Mouse (Mus musculus) left cerebral cortex, postnatal 36 days (tissue): ENCODE measurements at regions not wholly inside any gene's neighbourhood (a gene's known extent, or its start where the extent isn't known, plus 50 kb on each side); places are given as distances from the start of the nearest gene placed in this dataset.
A peak's percentile ranks its signal among the peaks of the same experiment; 100 is the strongest.

Experiments
- DNase-seq, 2 experiments: peaks; one replicate each; pipeline ENCODE4 v3.0.0; 2021 to 2022; ENCODE audit warnings: low spot score in 2 of 2, mixed read lengths in 1 of 2
- intact Hi-C: fragments of 180-260 bp; cut with DNase I; formaldehyde crosslinking; loops from one replicate; pipeline ENCODE4 v1.15.1; 2025

DNA sequence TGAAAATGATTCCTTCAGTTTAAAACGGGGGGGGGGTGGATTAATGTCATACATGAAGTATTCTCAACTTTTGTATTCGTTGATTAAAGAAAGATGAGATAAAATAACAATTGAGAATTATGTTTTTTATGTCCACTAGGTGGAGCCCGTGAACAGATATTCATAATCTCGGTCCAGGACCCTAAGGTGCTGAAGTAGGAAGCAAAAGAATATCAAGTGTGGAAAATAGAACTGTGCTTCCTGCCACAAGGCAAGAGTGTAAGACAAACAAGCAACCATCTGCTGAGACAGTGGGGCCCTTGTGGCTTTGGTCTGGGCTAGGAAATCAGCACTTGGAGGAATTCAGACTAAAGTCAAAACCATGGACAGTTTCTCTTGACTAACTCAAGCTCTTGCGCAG, 50.9 kb upstream of the Kap start:
- intact Hi-C loops, result loop anchor here (5.0 kb wide), 2 partner anchors 483 to 498 kb away; no protein-coding TSS in a partner anchor
- no peak for DNase-seq

DNA sequence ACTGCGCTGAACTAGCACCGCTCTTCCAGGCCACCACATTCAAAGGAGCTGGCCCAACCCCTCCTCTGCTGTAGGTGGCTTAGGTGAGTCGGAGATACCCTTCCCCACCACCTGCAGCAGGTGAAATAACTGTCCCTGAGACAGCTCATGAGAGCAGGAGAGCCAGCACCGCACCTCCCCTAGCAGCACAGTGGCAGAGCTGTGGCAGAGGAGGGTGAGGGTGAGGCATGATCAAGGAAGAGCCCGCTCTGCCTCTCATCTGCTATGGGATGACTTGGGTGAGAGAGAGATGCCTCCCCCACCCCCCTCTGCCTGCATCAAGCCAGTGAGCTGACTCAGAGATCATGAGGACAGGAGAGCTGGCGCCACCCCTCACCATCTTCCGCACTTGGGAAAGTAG, 81.1 kb upstream of the Kap start:
- no peak for DNase-seq
- intact Hi-C loops, result no loop called here

DNA sequence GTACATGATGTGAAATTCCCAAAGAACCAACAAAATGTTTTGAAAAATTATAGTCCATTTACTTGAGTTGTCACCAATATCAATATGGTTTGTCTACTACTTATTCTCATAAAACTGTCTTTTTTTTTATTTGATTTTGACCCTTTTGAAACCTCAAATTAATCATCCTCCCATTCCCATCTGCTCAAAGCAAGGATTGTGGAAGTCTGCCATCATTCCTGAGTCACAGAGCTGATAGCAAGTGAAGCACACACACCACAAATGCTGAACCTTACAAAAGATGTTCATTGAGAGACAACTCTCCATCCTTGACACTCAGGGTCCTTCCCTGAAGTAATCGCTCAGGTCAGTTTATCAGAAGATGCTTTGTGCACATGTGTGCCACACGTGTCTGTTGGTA, 82.1 kb upstream of the Kap start:
- intact Hi-C loops, result no loop called here

DNA sequence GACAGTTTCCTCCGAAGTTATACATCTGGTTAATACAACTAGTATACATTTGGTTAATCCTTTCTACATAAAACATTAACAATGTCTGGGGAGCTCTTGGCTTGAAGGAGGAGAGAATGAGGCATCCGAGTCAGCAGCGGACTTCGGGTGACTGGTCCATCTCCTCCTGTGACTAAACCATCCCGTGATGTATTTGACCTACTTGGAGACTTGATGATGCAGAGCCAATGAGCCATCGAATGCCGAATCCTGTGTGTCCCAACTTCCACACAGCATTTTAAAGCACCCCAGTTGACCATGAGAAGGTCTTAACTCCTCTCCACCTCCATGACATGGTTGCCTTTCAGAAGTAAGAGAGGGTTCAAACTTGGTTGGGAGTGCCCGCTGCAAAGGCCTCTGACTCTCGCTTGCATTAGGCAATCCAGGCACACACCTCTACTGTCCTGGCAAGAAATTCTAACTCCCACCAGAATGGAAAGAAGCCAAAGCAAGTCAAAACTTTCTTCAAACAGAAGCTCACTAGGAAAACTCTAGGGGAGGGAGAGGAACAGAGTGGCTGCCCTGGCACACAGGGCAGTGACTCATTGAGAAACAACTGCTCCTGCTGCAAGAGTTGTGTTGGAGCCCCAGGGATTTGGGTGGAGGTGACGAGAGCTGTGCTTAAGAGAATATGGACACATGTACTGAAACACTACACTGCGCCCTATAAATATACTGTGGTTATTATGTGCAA, 75.4 kb upstream of the Etv6 start:
- intact Hi-C loops, result loop anchor here (1.0 to 10.0 kb wide), 3 partner anchors 77 to 655 kb away; partner anchors contain the start of gene Etv6
- DNase-seq, result no peak

More for the DNA sequence above, 82.1 kb upstream of the Kap start:
- no peak for DNase-seq

DNA sequence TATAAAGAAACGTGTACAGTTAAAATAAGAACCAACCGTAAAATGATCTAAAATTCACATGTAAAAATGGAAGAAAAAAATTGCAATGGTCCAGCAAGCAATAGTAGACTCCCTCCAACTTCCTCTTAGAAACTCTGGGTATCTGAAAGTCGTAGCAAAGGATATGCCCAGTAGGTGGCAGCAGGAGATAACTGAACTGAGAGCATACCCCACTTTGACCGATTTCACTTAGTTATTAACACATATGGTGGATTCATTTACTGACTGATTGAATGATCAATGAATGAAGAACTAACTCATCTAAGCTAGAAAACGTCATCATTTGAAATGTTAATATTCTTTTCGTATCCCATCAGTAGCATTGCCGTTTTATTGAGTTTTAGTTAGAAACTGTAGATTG, 74.8 kb upstream of the Etv6 start:
- intact Hi-C loops, result loop anchor here (1.0 to 10.0 kb wide), 3 partner anchors 77 to 654 kb away; partner anchors contain the start of gene Etv6
- peak; percentile 30 to 57 for DNase-seq

DNA sequence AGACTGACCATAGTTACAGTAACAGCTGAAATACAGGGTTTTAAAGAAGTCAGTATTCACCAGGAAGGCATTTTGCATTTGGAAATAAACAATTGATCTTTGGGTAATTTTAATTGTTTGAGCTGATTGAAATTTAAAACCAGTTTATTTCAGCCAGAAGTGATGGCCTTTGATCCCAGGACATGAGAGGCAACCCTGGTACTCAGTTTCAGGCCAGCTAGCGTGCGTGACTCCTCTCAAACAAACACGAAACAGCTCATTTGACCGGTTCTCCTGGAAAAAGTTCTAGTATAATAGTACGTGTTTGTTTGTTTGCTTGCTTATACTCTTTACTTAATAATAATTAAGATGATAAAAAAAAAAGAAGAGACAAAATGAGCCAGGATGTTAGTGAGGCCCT, 72.9 kb upstream of the Etv6 start:
- intact Hi-C loops, result loop anchor here (5.0 to 10.0 kb wide), 2 partner anchors 75 to 652 kb away; partner anchors contain the start of gene Etv6

DNA sequence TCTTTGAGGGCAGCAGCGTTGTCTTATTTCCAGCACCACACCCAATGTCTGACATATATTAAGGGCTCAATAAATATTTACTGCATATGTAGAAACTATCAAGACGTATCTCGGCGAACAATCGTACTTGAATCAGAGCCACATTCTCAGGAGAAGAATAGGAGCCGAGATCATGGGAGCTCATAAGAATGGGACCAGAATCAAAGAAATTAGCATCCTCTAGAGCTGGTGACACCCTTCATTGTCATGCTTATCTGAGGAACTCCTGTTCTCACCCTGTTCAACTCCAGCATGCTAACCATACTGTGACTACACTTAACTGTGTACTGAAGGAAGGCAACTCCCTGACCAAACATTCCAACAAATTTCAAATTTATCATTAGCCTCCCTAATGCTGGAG, 72.2 kb upstream of the Etv6 start:
- no peak for DNase-seq
- intact Hi-C loops, result loop anchor here (5.0 to 10.0 kb wide), 2 partner anchors 74 to 652 kb away; partner anchors contain the start of gene Etv6

More for the DNA sequence above, 72.9 kb upstream of the Etv6 start:
- no peak for DNase-seq

DNA sequence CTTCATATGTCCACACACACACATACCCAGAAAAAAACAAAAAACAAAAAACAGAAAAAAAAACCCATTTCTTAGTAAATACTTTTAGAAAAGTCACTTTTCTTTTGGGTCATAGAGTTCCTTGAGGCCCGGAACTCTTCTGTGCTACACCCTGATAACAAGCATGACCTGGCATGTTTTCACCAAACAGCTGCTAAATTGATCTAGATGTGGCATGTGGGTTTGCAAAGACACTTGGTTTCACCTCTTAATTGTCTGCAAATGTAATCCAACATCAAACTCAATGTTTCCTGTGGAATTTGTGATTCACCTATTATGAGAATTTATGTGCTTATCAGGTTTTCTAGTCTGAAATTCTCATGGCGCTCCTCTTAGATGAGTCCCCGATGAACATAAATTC, 68.2 kb upstream of the Etv6 start:
- DNase-seq, result no peak
- intact Hi-C loops, result loop anchor here (10.0 kb wide), 1 partner anchor 648 kb away; no protein-coding TSS in a partner anchor

DNA sequence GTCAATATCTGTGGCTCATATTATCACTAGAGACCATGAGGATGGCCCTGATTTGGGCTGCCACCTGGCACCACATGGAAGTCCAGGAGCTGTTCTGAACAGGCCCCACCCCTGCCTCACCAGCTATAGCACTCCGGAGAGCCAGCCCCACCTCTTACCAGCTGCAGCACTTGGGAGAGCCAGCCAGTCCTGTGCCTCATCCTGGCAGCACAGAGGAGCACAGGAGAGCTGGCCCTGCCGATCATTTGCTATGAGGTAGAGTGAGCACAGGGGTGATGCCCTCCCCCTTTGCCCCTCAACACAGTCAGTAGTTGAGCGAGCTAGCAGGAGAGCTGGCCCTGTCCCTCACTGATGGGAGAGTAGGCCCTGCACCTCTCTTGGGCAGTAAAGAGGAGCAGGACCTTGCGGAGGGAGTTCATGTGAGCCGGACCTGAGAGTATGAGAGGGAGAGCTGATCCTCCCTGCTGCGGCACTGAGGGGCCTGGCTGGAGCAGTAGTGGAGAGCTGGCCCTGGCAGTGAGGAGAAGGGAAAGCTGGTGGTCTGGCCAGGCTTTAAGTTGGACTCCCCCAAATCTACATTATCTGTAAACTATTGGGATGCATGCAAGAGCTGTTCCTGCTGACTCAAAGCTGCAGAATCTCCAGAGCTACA, 63.3 kb upstream of the Etv6 start:
- DNase-seq, result no peak
- intact Hi-C loops, result no loop called here

DNA sequence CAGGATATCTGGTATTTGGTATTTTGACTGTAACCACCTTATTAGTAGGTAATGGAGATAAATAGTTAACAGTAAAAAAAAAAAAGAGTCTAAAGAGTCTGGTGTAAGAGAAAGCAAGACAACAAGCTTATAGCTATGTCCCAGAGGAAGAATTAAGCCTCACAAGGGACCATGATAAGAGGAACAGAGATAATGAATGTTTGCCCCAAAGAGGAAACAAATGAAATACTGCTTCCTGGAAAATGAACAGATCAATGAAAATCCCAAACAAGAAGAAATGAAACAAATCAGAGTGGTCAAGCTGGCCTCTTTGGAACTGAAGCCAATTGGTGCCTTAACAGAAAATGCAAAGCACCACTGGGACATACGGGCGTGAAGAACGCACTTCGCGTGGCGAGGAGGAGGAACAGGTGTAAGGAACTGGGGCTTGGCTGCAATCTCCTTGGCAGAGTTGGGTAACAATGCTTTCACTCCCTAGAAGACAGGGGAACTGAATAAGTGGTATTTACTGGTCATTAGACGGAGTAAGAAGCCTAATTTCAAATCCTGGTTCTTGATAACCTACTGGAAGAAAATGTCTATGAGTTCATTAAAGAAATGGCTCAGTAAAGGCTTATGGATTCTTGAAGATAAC, 62.2 kb upstream of the Etv6 start:
- DNase-seq, result no peak
- intact Hi-C loops, result no loop called here

DNA sequence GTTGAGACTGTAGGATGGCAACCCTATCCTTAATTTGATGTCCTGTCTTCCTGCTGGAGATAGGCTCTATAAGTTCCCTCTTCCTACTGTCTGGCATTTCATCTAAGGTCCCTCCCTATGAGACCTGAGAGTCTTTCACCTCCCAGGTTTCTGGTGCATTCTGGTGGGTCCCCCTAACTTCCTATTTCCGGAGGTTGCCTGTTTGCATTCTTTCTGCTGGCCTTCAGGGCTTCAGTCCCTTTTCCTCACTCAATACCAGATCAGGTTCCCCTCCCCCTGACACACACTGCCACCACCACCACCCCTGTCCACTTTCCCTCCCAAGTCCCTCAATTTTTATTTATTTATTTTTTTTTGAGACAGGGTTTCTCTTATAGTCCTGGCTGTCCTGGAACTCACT, 59.5 kb upstream of the Etv6 start:
- intact Hi-C loops, result no loop called here
- no peak for DNase-seq

DNA sequence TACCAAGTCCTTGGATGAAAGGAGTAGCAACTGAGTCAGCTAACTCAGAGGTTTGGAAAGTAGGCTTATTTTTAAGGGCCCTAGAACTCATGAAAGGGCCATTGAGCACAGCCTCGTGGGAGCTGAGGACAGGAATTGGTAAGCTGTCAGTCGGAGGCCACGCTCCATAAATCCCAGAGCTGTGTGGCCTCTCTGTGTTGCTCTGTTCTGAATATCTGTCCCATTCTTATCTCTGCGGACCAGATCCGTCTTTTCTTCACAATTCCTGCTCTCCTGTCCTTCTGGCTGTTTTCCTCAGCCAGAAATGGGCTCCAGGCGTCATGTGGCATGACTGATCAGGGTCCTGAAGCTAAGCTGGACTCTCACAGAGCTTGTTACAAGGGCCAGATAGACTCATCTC, 58.6 kb upstream of the Etv6 start:
- intact Hi-C loops, result no loop called here
- DNase-seq, result no peak

DNA sequence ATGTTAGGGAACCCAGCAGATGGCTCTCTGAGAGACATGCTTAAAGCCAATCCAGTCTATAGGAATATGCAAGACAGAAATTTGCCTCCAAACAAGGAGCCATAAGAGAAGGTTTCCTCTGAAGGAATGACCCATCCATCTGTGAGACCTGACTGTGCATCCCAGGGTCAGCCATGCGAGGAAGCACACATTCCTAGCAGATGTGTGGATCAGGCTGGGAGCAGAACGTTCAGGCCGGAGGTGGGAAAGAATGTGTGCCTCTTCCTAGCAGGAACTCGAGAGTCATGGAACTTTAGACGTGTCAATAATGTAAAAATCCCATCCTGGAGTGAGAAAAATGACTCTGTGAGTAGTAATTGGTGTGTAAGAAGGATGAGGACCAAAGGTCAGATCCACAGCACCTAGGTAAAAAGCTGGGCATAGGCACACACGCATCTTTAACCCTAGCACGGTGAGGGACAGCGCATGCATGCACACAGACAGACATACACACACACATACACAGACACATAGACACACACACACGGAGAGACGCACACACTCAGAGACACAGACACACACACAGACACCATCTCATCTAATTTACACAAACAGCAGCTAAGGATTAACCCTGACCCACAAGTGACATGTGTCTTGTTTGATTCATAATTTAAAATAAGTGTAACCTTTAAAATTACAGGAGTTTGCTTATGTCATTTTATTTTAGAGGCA, 51.5 kb upstream of the Etv6 start:
- no peak for DNase-seq
- intact Hi-C loops, result no loop called here

DNA sequence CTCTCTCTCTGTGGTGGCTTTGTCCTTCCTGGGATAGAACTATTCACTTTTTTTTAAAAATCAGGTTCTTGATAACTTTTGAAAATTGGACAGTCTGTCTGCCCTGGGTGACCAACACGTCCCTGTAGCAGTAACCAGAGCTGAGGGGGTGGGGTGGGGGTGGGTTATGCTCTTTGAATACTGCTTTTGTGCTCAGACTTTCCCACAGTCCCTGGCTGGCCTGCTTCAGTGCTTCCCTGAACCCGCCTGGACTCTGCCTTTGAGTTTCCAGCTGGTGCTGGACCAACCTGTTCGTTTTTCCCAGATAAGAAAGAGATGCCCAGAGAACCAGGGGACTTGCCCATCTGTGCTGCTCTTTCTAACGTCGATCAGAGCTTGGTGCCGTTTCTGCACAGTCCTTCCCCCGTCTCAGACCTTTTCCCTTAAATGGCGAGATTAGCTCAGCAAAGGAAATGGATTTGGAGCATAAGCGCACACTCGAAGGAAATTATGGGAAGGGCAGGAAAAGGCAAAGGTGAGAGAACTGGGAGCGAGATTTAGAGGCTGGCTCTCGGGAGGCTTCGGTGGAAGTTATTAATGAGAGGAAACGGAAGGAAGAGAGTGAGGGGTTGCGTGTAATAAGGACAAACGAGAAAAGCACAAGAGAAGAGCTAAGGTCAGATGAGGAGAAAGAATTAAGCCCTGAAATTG, 50.7 kb upstream of the Etv6 start:
- DNase-seq, result no peak
- intact Hi-C loops, result no loop called here
